Mouse (Mus musculus): ENCODE results near the gene Olfr215.
"Not testable (repeated sequence)": the region's sequence is repeated elsewhere in the genome, so short reads cannot be mapped to it uniquely, and the experiment has no call there.

The Olfr215 gene

GRCm38 (mm10) chr6:116584095-116584494, at the start of gene Olfr215:
Gene Olfr215 (minus strand): TSS chr6:116584195.
- no peak for DNase-seq (ENCODE audit: low spot score)

DNA sequence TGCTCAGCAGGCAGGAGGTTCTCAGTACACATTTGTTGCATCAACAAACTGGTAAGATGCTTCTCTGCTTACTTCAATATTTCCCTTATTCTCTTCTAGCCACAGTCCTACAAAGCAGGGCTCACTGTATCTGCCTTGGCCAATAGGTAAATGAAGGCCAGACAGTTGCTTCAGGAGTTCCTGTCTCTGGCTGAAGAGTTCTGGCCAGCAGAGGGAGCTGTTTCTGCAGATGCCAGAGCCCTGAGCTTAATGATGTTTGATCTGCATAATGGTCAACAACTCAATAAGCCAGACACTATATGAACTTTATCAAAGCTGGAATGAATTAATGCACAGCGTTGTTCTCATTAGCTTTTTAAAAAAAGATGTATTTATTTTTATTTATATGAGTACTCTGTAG, 48.1 kb upstream of the Olfr215 start:
- DNase-seq (ENCODE audit: low spot score) = peak; percentile 49

DNA sequence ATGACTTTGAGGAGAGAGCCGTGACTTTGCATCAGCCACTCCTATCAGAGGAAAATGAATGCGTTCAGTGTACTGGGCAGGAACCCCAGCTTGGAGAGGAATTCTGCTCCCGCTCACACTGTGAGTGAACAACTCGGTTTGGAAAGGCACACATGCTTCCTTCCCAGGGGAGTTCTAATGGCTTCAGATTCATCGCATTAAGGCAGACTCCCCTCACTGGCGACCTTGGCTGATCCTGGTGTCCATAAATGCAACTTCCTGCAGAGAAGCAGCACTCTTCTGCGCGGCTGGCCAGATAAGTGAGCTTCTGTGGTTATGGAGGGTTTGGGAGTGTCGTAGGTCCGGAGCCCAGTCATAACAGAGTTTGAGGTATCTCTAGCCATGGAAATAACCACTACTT, 45.8 kb upstream of the Olfr215 start:
- DNase-seq (ENCODE audit: low spot score) = no peak

DNA sequence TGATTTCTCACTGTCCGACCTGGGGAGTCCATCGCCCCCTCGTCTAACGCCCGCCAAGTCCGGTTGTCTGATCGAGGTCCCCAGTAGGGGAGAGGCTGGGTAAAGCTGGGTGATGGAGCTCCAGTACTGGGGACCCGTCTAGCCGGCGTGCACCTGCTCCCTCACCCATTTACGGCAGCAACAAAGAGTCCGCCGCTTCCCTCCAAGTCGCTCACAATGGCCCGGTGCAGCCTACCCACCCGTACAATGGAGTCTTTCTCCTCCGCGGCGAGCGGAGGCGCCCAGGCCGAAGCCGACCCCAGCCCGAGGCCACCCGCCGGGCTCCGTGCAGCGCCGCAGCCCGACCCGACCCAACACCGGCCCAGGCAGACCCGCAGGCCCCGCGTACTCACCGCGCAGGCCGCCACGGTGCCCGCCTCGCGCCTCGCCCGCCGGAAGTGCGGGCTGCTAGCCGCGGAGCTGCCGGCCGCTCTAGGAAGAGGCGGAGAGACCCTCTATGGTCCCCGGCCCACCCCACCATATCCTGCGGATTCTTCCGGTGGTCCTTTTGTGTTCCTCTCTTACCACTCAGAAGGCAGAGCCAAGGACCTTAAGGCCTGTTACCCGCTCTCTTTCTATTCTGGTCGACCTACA, 44.7 kb upstream of the Olfr215 start, which contains the start of gene Zfp422:
Gene Zfp422, minus strand, starts transcription at position 461 of the 633 bp plus-strand sequence.
- DNase-seq (ENCODE audit: low spot score) = peak; percentile 68

GRCm38 (mm10) chr6:116628095-116628494, 44.1 kb upstream of the Olfr215 start:
- no peak for DNase-seq (ENCODE audit: low spot score)

GRCm38 (mm10) chr6:116626417-116626816, 42.4 kb upstream of the Olfr215 start:
- not testable (repeated sequence) for DNase-seq (ENCODE audit: low spot score)

DNA sequence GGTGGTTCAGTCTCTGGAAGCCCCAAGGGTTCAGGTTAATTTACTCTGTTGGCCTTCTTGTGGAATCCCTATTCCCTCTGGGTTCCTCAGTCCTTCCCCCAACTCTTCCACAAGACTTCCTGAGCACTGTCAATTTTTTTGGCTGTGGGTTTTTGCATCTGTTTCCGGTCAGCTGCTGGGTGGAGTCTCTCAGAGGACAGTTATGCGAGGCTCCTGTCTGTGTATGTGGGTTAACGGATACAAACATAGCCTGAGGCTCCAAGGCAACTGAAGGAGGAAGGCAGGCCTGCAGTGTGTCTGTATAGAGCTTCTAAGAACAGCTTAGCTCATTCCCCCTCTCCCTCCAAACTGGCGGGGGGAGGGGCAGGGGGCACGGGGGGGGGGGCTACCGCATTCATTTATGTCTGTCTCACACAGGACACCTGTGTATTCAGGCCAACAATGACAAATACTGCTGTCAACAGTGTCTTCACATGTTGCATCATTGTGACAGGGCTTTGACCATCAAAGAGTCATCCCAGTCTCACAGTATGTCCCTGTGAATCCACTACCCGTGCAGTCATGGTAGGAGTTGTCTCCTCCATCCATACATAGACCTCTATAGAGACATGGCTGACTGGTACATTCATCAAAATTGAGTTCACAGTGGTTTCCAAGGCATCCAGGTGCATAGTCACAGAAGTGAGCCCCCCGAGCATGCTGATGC, 37.5 kb upstream of the Olfr215 start:
- no peak for DNase-seq (ENCODE audit: low spot score)

DNA sequence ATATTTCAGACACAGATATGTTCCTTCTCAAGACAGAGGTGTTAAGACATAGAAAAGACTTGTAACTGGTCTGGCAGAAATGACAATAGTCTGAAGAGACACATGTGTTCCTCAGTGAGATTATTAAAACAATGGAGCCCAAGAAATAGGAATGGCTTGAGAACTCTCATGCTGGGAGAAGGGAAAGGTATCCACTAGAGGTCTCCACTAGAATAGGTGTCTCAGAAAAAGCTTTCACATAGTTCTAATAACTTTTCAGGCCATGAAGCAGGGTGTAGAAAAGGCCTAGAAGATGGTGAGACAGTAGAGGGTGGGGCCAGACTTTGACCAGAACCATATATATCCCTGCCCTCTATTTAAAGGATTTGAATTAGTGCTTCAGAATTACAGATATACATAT, 34.1 kb upstream of the Olfr215 start:
- DNase-seq (ENCODE audit: low spot score) = no peak

DNA sequence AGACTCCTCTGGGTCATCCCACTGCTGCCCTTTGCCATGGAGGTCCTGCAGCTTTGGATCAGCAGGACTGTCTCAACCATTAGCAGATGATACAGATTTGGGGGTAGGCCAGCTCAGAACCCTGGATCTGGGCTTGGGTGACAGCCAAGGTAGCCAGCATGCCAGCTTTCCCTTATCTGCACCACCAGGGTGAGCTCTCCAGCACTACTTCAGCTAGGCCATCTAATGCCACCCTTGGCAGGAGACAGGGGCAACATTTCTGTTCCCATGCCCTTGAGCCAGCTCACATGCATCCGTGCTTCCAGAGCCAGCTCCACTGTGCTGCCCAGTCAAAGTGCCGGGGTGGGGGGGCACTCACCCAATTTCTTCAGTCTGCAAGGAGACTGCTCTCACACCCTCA, 31.7 kb upstream of the Olfr215 start:
- no peak for DNase-seq (ENCODE audit: low spot score)

GRCm38 (mm10) chr6:116607230-116607629, 23.2 kb upstream of the Olfr215 start:
- no peak for DNase-seq (ENCODE audit: low spot score)

DNA sequence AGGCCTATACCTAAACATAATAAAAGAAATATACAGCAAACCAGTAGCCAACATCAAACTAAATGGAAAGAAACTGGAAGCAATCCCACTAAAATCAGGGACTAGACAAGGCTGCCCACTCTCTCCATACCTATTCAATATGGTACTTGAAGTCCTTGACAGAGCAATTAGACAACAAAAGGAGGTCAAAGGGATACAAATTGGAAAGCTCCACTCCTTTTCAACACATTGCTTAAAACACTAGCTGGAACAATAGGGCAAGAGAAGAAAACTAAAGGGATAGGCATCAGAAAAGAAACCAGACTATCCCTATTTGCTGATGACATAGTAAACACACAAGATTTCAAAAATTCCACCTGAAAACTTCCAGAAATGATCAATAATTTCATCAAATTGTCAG, 17.0 kb upstream of the Olfr215 start:
- DNase-seq (ENCODE audit: low spot score) = not testable (repeated sequence)

- DNase-seq (ENCODE audit: low spot score) = no peak
Measured at GRCm38 (mm10) chr6:116569834-116570233, 14.2 kb downstream of the Olfr215 start.

- DNase-seq (ENCODE audit: low spot score) = no peak
Measured at GRCm38 (mm10) chr6:116554952-116555351, 29.0 kb downstream of the Olfr215 start.

- DNase-seq (ENCODE audit: low spot score) = no peak
Measured at GRCm38 (mm10) chr6:116553935-116554334, 30.1 kb downstream of the Olfr215 start, which contains the start of gene Olfr214. Gene Olfr214 (plus strand): TSS chr6:116554235.

DNA sequence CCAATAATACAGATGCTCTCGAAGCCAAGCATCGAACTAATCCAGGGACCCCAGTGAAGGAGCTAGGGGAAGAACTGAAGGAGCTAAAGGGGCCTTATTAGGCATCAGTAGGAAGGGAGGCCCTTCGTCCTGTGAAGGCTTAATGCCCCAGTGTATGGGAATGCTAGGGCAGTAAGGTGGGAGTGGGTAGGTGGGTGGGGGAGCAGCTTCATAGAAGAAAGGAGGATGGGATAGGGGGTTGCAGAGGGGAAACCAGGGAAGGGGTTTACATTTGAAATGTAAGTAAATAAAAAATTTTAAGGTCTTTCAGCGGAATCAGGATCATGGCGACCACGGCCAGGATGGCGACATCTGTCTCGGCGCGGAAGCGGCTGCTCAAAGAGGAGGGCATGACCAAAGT, 33.2 kb downstream of the Olfr215 start, which contains the start of gene Gm5580:
Gene Gm5580, plus strand, starts transcription at position 301 of the 400 bp plus-strand sequence.
- not testable (repeated sequence) for DNase-seq (ENCODE audit: low spot score)

DNA sequence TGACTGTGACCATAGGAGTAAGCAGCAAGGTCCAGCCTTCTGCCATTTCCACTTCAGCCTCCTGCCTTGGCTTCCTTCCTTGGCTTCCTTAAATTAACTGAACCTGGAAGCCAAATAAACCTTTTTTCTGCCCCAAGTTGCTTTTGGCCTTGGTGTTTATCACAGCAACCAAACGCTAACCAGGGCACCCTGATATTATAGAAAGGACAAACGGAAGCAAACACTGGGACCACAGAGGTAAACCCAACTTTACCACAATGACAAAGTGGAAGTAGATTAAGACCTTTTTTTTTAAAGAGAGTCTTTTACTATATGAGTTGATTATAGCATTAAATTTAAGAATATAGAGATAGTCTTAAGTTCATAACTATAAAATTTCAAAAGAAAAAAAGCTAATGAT, 41.5 kb downstream of the Olfr215 start:
- DNase-seq (ENCODE audit: low spot score) = no peak

DNA sequence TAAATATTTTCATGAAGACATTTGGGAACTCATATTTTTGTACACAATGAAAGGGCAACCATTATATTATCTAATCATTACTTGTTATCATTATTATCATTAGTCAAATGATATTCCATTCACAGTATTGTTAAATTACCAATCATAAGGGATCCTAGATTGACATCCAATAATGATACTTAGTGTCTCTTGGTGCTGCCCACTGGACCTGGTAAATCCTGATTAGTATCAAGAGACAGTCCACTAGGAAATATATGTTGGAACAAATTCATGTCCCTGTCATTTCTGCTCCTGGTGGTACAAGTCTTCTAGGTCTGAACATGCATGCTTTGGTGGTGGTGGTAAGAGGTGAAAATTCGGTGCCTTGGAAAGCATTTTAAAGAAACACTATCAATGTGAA, 45.8 kb downstream of the Olfr215 start, which contains the start of gene Olfr213:
Gene Olfr213, plus strand, starts transcription at position 301 of the 400 bp plus-strand sequence.
- DNase-seq (ENCODE audit: low spot score) = no peak

All from T-cell, adult 2 months (primary cell).